Mouse (Mus musculus): ENCODE data around the gene Yipf1. TPM values are rescaled to one million over a fixed set of nuclear protein-coding genes. Genes with fewer than 3 reads are reported as not detected.

The Yipf1 gene
- polyA plus RNA-seq (2017; shearing (Covaris generic)) = 97.0 TPM

DNA sequence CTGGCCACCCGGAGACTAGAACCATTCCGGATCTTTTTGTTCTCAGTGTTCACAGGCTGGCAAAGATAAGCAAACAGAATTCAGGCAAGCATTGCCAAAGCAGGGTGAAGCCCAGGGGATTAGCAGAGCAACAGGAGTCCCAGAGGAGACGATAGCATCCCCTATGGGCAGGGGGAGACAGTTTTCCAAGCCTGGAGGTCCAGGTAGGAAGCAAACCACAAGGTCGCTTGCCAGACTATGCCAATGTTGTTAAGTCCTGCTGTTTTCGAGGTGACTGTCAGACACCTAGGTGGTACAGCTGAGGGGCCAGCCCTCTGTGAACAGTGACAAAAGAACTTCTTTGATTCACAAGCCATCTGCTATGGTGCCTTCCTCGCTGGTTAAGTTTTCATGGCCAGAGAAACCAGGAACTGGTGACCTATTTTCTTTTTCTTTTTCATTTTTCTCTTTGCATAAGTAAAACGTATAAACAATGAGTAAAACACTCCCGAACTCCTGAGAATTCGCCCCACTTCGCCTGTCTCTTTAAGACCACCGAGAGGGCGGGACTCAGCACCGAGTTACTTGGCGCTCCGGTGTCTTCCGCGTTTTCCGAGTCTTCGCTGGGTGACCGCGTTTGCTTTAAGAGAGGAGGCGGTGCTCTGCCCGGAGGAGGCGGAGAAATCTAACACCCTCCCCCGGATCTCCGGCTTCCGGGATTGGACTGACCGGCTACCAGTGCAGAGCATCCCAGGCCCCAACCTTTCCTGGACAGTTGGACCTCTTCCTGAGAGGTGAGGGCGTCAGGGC is at the start of gene Yipf1:
TSS of gene Yipf1 (plus strand) at position 674 of the 789 bp plus-strand sequence.

DNA sequence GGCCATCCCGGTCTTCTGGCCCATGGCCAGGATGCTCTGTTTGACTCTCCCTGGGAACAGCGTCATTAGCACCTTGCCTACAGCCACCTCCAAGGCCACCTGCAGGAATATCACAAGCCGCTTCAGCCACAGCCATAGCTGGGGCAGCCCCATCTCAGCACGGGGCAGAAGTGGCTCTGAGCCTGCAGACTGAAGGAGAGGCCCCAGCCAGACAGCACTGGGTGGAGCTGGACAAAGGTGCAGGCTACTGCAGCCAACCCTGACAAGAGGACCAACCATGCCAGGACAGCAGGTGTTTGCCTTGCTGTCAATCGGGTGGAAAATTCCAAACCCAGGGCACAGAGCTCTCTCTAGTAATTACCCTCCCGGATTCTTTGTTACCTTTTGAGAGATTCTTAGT is 7.2 kb upstream of the Yipf1 start, which contains the start of gene Dio1:
TSS of gene Dio1 (minus strand) at position 204 of the 400 bp plus-strand sequence.

DNA sequence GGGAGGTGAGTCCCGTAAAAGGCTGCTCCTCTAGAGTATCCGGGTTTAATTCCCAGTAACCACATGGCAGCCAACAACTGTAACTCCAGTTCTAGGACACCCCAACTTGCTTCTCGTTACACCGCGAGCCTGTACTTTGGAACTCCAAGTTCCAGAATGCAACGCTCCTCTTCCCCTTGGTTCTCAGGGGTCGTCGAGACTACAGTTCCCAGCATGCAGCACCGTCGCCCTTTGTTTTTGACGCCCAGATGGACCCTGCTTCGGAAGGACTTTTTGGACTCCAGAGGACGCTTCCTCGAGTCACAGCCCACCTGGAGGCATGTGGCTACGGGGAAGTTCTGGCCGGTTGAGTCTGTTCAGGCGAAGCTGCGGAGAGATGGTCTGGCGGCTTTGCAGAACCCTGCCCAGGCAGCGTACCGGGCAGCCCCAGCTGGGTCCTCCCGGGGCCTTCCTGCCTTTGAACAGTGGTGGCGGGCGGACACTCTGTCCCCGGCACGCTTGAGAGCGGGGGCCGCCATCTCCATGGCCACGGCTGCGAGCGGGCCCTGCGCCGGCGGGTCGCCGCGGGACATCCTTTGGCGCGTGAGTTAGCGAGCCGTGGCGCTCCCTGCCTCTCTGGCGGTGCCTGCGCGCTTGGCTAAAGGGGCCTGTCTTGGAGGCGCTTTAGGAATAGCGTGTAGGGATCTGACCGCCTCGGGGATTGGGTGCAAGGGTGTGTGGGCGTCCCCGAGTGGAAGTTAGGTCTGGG is 53.6 kb downstream of the Yipf1 start, which contains the start of gene Ndc1:
TSS of gene Ndc1 (plus strand) at position 218 of the 748 bp plus-strand sequence.

Other genes with a start within 250 kb of the Yipf1 start
- 68.2 TPM for gene Mrpl37, start 247.5 kb upstream of the Yipf1 start, polyA plus RNA-seq (2017; shearing (Covaris generic))
- 9.3 TPM for gene Cyb5rl, start 247.4 kb upstream of the Yipf1 start, polyA plus RNA-seq (2017; shearing (Covaris generic))
- gene Cdcp2, start 217.5 kb upstream of the Yipf1 start, polyA plus RNA-seq (2017; shearing (Covaris generic)) = not detected
- gene Tmem59, start 136.0 kb upstream of the Yipf1 start, polyA plus RNA-seq (2017; shearing (Covaris generic)) = 397 TPM
- gene Tceanc2, start 135.2 kb upstream of the Yipf1 start, polyA plus RNA-seq (2017; shearing (Covaris generic)) = 25.6 TPM
- 0.28 TPM for gene Ldlrad1, start 105.2 kb upstream of the Yipf1 start, polyA plus RNA-seq (2017; shearing (Covaris generic))
- gene Lrrc42, start 60.8 kb upstream of the Yipf1 start, polyA plus RNA-seq (2017; shearing (Covaris generic)) = 33.3 TPM
- gene Hspb11, start 60.8 kb upstream of the Yipf1 start, polyA plus RNA-seq (2017; shearing (Covaris generic)) = 23.1 TPM
- not detected for gene Dio1, start 7.2 kb upstream of the Yipf1 start, polyA plus RNA-seq (2017; shearing (Covaris generic))
- 8.9 TPM for gene Ndc1, start 53.4 kb downstream of the Yipf1 start, polyA plus RNA-seq (2017; shearing (Covaris generic))
- gene Glis1, start 120.2 kb downstream of the Yipf1 start, polyA plus RNA-seq (2017; shearing (Covaris generic)) = 0.57 TPM

Measured in CD4-positive, CD25-positive, alpha-beta regulatory T cell (primary cell).